14 mouse cellular contexts compared by ENCODE assay signal in genomic region chr12:89822141-89822540, GRCm38 (mm10).
"Had no signal": no experiment of that assay in that cellular context is flagged by ENCODE, and none has a peak within 500 bp of the region (broad histone marks: within the 10 kb centered on the region; RNA-seq: fewer than 3 reads in every experiment).

No protein-coding gene starts in this region.

- ATAC-seq: liver, postnatal 0 days had no signal

- H3K9ac ChIP-seq: limb, embryonic 12.5 days; liver, embryonic 13.5 days; liver, postnatal 0 days; lung, embryonic 15.5 days; midbrain, embryonic 13.5 days had no signal

- H3K4me3 ChIP-seq: layer of hippocampus, adult 2 months; limb, embryonic 12.5 days; liver, embryonic 13.5 days; lung, embryonic 15.5 days; megakaryocyte, embryonic 14.5 days; midbrain, embryonic 13.5 days had no signal

- H3K4me1 ChIP-seq: limb, embryonic 12.5 days; liver, embryonic 13.5 days; lung, embryonic 15.5 days; megakaryocyte, embryonic 14.5 days had no signal

- H3K36me3 ChIP-seq: limb, embryonic 12.5 days; liver, embryonic 13.5 days; lung, embryonic 15.5 days; midbrain, embryonic 13.5 days had no signal

- H3K27me3 ChIP-seq: limb, embryonic 12.5 days; liver, embryonic 13.5 days; lung, embryonic 15.5 days; megakaryocyte, embryonic 14.5 days; midbrain, embryonic 13.5 days had no signal

- H3K27ac ChIP-seq: layer of hippocampus, adult 2 months; limb, embryonic 12.5 days; liver, embryonic 13.5 days; lung, embryonic 15.5 days; macrophage; midbrain, embryonic 13.5 days had no signal

- DNase-seq: kidney, adult 2 months; kidney, postnatal 36 days; liver; liver, embryonic 13.5 days; liver, postnatal 0 days; lung, postnatal 14 days; right cerebral cortex, postnatal 14 days; thymus, postnatal 36 days had no signal

- H3K4me2 ChIP-seq: limb, embryonic 12.5 days; liver, embryonic 13.5 days; lung, embryonic 15.5 days; midbrain, embryonic 13.5 days had no signal

- H3K9me3 ChIP-seq: limb, embryonic 12.5 days; liver, embryonic 13.5 days; lung, embryonic 15.5 days; megakaryocyte, embryonic 14.5 days; midbrain, embryonic 13.5 days had no signal
